Mouse (Mus musculus): ENCODE measurements around the gene Akr1cl.

Gene Akr1cl

DNA sequence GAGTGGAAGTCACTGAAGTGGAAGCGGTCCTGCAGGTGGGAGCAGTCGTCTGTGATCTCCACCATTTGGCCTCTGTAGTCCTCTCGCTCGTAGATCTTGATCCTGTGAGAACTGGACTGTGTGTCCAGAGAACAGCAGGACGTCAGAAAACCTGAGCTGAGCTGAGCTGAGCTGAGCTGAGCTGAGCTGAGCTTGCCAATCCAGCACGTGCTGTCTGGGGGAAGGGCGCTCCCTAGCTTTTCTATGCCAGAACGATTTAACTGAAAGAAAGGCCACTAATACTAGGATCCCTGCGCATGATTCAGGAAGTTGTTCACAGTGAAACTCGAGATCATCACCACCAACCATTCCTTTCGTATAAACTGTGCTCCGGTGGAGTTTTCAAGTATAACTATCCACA is 16.2 kb upstream of the Akr1cl start:
- TF ChIP-seq CTCF (conservative IDR thresholded peaks at IDR 0.05; ENCODE audit: low read length) = no peak
- TF ChIP-seq POU5F1 (IDR thresholded peaks at IDR 0.05; ENCODE audit: borderline replicate concordance, low read length) = no peak
- no peak for TF ChIP-seq NANOG (IDR thresholded peaks at IDR 0.05; ENCODE audit: borderline replicate concordance, low read length)
- no peaks in the 10 kb centered on the region for H3K36me3 ChIP-seq (ENCODE audit: insufficient read depth, low read length)
- H3K4me3 ChIP-seq (replicated peaks; ENCODE audit: low read length) = no peak overlapping the region
- H3K4me1 ChIP-seq (replicated peaks; ENCODE audit: low read depth, low read length) = peaks cover 29% of the 10 kb centered on the region
- peaks cover 12% of the 10 kb centered on the region for H3K27me3 ChIP-seq (ENCODE audit: insufficient read depth, low read length)
- no peaks in the 10 kb centered on the region for H3K9me3 ChIP-seq (ENCODE audit: low read length)

DNA sequence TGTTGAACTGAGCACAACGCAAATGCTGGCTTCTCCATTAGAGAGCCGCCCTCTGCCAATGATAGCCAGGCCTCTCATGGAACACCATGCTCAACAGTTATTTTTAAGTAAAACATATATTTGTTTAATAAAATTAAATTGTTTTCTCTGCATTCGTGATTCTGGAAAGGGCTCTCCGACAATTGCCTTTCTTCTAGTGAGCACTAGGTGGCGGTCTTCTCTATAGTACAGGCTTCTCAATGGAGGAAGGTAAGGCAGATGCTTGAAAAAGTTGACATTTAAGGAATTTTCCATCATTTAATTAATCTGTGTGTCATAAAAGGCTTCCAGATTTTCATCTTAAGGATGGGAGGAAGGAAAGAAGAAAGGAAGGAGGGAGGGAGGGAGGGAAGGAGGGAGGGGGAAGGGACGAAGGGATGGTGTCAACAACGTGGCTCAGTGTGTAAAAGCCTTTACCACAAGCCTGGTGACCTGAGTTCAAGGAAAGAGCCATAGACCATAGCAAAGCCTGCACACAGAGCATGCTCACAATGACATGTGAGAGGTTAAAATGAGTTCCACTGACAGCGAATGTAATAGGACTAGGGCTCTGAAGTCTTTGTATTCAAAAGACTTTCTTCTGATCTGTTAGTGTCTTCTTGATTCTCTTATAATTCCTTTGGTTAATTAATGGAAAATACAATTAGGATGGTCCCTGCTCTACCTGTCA is 14.0 kb upstream of the Akr1cl start:
- TF ChIP-seq POU5F1 (IDR thresholded peaks at IDR 0.05; ENCODE audit: borderline replicate concordance, low read length) (no peak), CTCF (conservative IDR thresholded peaks at IDR 0.05; ENCODE audit: low read length) (peak; percentile 90)
- Histone ChIP-seq H3K27me3 (ENCODE audit: insufficient read depth, low read length) (peaks cover 12% of the 10 kb centered on the region), H3K4me1 (replicated peaks; ENCODE audit: low read depth, low read length) (peaks cover 15% of the 10 kb centered on the region), H3K36me3 (ENCODE audit: insufficient read depth, low read length) (no peaks in the 10 kb centered on the region), H3K4me3 (replicated peaks; ENCODE audit: low read length) (no peak overlapping the region), H3K9me3 (ENCODE audit: low read length) (no peaks in the 10 kb centered on the region)

DNA sequence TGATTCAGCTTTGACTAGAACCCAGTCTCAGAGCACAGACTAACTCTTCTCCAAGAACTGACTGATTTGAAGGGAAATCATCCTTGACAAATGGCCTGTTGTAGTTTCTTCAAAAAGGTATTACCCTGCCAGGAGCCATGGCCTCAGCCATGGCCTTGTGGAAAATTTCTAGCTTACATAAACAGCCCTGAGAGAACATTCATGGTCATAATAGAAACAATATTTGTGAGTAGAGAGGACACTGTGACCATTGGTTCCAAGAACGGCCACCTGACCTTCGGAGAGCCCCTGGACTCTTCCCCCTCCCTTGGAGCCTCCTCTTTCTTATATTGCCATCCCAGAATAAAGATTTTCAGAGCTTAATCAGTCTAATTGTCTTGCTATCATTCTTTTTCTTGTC is 10.9 kb upstream of the Akr1cl start:
- TF ChIP-seq CTCF (conservative IDR thresholded peaks at IDR 0.05; ENCODE audit: low read length) (no peak), POU5F1 (IDR thresholded peaks at IDR 0.05; ENCODE audit: borderline replicate concordance, low read length) (no peak), NANOG (IDR thresholded peaks at IDR 0.05; ENCODE audit: borderline replicate concordance, low read length) (no peak)

DNA sequence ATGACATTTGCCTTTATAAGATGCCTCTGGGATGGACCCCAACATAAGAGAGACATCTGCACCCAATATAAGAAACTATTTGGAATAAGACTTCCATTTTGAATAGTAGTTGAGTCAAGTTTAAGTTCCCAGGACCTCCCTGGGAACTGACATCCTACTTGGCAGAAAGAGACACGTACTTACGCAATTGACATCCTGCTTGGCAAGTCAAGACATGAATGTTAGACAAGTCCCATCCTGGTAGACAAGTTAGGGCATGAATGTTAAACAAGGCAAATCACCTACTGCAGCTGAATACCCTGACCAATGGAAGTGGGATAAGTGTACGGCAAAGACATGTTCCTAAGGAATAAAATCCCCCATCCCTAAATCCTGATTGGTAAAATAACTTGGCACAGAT is 9.3 kb upstream of the Akr1cl start:
- Histone ChIP-seq H3K27me3 (ENCODE audit: insufficient read depth, low read length) (no peaks in the 10 kb centered on the region), H3K4me1 (replicated peaks; ENCODE audit: low read depth, low read length) (peaks cover 40% of the 10 kb centered on the region), H3K9me3 (ENCODE audit: low read length) (peaks cover 5% of the 10 kb centered on the region; the same call in 1 of the 2 replicates), H3K4me3 (replicated peaks; ENCODE audit: low read length) (no peak overlapping the region), H3K36me3 (ENCODE audit: insufficient read depth, low read length) (no peaks in the 10 kb centered on the region)
- TF ChIP-seq POU5F1 (IDR thresholded peaks at IDR 0.05; ENCODE audit: borderline replicate concordance, low read length) = no peak
- no peak for TF ChIP-seq CTCF (conservative IDR thresholded peaks at IDR 0.05; ENCODE audit: low read length)
- no peak for TF ChIP-seq NANOG (IDR thresholded peaks at IDR 0.05; ENCODE audit: borderline replicate concordance, low read length)

More for the DNA sequence above, 10.9 kb upstream of the Akr1cl start:
- H3K4me3 ChIP-seq (replicated peaks; ENCODE audit: low read length) = no peak overlapping the region
- H3K36me3 ChIP-seq (ENCODE audit: insufficient read depth, low read length) = no peaks in the 10 kb centered on the region
- no peaks in the 10 kb centered on the region; the same call in 1 of the 2 replicates for H3K9me3 ChIP-seq (ENCODE audit: low read length)
- H3K4me1 ChIP-seq (replicated peaks; ENCODE audit: low read depth, low read length) = peaks cover 28% of the 10 kb centered on the region
- H3K27me3 ChIP-seq (ENCODE audit: insufficient read depth, low read length) = no peaks in the 10 kb centered on the region; the same call in 1 of the 2 replicates

DNA sequence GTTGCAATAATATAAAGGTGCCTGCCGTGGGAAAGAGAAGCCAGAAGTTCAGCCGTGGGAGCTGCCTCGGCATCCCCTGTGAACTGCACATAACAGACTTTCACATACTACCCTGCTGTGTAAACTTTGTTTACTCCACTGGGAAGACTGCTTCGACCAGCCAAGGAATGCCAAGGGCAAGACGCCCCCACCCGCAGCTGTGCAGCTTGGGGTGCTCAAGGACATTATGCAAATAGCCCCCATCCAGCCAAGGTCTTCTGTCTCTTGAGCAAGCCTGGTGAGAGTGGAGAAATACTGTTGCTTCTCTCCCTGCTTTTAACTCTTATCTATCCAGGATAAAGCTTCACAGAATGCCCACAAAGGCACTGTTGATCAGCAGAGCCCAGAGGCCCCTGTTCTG is 8.2 kb upstream of the Akr1cl start:
- H3K9me3 ChIP-seq (ENCODE audit: low read length) = peaks cover 5% of the 10 kb centered on the region; the same call in 1 of the 2 replicates
- H3K4me3 ChIP-seq (replicated peaks; ENCODE audit: low read length) = no peak overlapping the region
- peak; percentile 85 for TF ChIP-seq POU5F1 (IDR thresholded peaks at IDR 0.05; ENCODE audit: borderline replicate concordance, low read length)
- TF ChIP-seq NANOG (IDR thresholded peaks at IDR 0.05; ENCODE audit: borderline replicate concordance, low read length) = peak; percentile 59; the same call in 1 of the 2 replicates
- no peak for TF ChIP-seq CTCF (conservative IDR thresholded peaks at IDR 0.05; ENCODE audit: low read length)
- H3K27me3 ChIP-seq (ENCODE audit: insufficient read depth, low read length) = no peaks in the 10 kb centered on the region
- H3K36me3 ChIP-seq (ENCODE audit: insufficient read depth, low read length) = no peaks in the 10 kb centered on the region
- peaks cover 40% of the 10 kb centered on the region for H3K4me1 ChIP-seq (replicated peaks; ENCODE audit: low read depth, low read length)

DNA sequence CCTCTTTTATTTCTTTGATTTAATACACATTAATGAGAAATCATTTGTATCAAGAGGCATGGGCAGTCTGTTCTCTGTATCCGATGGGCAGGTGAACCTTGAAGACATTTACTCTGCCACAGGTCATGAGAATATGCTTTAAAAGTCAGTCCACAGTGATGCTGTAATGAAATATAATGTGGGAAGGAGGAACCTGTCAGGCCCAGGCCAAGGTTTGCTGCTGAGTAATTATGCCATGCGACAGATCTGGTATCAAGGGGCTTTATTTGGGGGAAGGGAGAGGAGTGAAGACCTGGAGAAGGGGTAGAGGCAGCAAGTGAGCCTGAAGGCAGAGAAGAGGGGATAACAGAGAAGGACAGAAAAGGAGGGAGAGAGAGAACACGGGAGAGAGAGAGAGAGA is 7.1 kb upstream of the Akr1cl start:
- Histone ChIP-seq H3K27me3 (ENCODE audit: insufficient read depth, low read length) (no peaks in the 10 kb centered on the region), H3K36me3 (ENCODE audit: insufficient read depth, low read length) (no peaks in the 10 kb centered on the region), H3K4me1 (replicated peaks; ENCODE audit: low read depth, low read length) (peaks cover 40% of the 10 kb centered on the region), H3K9me3 (ENCODE audit: low read length) (peaks cover 5% of the 10 kb centered on the region; the same call in 1 of the 2 replicates), H3K4me3 (replicated peaks; ENCODE audit: low read length) (no peak overlapping the region)
- TF ChIP-seq POU5F1 (IDR thresholded peaks at IDR 0.05; ENCODE audit: borderline replicate concordance, low read length) (no peak), CTCF (conservative IDR thresholded peaks at IDR 0.05; ENCODE audit: low read length) (no peak), NANOG (IDR thresholded peaks at IDR 0.05; ENCODE audit: borderline replicate concordance, low read length) (no peak)

DNA sequence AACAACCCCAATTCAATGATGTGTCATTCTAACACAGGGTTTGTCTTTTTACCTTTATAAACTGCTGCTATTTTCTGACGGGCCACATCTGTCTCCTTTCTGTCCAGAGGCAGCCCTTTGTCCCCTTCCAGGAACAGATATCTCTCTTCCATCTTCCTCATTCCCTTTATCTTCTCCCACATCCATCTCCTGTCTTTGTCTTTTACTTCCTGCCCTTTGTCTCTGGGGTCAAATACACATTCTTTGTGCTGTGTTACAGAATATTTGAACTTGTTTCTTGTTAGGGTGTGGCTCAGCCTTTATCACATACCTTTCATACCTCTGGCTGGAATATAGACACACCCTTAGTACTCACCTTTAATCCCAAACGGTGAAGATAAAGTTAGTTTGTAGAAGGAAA is 5.0 kb upstream of the Akr1cl start:
- H3K36me3 ChIP-seq (ENCODE audit: insufficient read depth, low read length) = no peaks in the 10 kb centered on the region
- TF ChIP-seq CTCF (conservative IDR thresholded peaks at IDR 0.05; ENCODE audit: low read length) (no peak), NANOG (IDR thresholded peaks at IDR 0.05; ENCODE audit: borderline replicate concordance, low read length) (peak; percentile 82)
- peaks cover 5% of the 10 kb centered on the region; the same call in 1 of the 2 replicates for H3K9me3 ChIP-seq (ENCODE audit: low read length)
- no peaks in the 10 kb centered on the region for H3K27me3 ChIP-seq (ENCODE audit: insufficient read depth, low read length)
- no peak overlapping the region for H3K4me3 ChIP-seq (replicated peaks; ENCODE audit: low read length)
- peaks cover 40% of the 10 kb centered on the region for H3K4me1 ChIP-seq (replicated peaks; ENCODE audit: low read depth, low read length)

DNA sequence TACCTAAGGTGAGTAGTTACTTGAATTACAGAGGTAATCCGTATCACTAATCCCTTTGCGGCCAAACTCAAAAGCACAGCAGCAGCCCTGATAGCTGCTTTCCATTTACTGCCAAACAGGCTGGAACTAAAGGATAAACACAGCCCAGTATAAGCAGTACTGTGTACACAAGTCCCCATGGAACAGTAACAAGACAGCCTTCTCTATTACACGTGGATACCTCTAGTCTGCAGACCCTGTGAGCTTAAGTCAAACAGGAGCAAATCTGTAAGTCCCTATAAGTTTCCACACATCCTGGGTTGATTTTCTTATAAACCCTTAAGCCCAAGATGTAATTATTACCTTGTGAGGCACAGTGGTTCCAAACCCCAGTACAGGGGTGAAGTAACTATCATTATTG is 3.0 kb upstream of the Akr1cl start:
- H3K36me3 ChIP-seq (ENCODE audit: insufficient read depth, low read length) = no peaks in the 10 kb centered on the region
- no peak overlapping the region for H3K4me3 ChIP-seq (replicated peaks; ENCODE audit: low read length)
- peaks cover 5% of the 10 kb centered on the region; the same call in 1 of the 2 replicates for H3K9me3 ChIP-seq (ENCODE audit: low read length)
- H3K27me3 ChIP-seq (ENCODE audit: insufficient read depth, low read length) = no peaks in the 10 kb centered on the region
- TF ChIP-seq POU5F1 (IDR thresholded peaks at IDR 0.05; ENCODE audit: borderline replicate concordance, low read length) (no peak), NANOG (IDR thresholded peaks at IDR 0.05; ENCODE audit: borderline replicate concordance, low read length) (no peak), CTCF (conservative IDR thresholded peaks at IDR 0.05; ENCODE audit: low read length) (no peak)
- H3K4me1 ChIP-seq (replicated peaks; ENCODE audit: low read depth, low read length) = peaks cover 31% of the 10 kb centered on the region

DNA sequence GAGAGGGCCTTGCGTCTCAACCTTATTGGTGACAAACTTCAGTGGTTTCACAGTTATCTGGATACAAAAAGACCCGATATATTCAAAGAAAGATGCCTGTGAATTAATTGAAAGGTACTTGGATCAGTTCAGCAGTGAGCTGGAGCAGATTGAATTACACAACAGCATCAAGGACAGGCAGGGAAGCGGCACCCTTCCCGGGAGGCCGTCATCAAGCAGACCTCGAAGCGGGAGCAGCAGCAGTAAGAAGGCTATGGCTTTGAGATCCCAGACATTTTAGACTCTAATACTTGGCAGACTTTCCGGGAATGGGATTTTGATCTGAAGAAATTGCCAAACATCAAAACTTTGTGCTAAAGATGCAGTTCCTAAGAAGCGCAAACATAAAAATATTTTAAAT is 4.4 kb downstream of the Akr1cl start:
- H3K4me3 ChIP-seq (replicated peaks; ENCODE audit: low read length) = no peak overlapping the region

More for the DNA sequence above, 4.4 kb downstream of the Akr1cl start:
- Histone ChIP-seq H3K9me3 (ENCODE audit: low read length) (no peaks in the 10 kb centered on the region), H3K36me3 (ENCODE audit: insufficient read depth, low read length) (no peaks in the 10 kb centered on the region), H3K27me3 (ENCODE audit: insufficient read depth, low read length) (no peaks in the 10 kb centered on the region), H3K4me1 (replicated peaks; ENCODE audit: low read depth, low read length) (no peaks in the 10 kb centered on the region)
- TF ChIP-seq POU5F1 (IDR thresholded peaks at IDR 0.05; ENCODE audit: borderline replicate concordance, low read length) (no peak), CTCF (conservative IDR thresholded peaks at IDR 0.05; ENCODE audit: low read length) (no peak), NANOG (IDR thresholded peaks at IDR 0.05; ENCODE audit: borderline replicate concordance, low read length) (no peak)

Data from E14TG2a.4 (cell line).